ENCODE assay signal across 34 mouse cellular contexts in the genomic region with DNA sequence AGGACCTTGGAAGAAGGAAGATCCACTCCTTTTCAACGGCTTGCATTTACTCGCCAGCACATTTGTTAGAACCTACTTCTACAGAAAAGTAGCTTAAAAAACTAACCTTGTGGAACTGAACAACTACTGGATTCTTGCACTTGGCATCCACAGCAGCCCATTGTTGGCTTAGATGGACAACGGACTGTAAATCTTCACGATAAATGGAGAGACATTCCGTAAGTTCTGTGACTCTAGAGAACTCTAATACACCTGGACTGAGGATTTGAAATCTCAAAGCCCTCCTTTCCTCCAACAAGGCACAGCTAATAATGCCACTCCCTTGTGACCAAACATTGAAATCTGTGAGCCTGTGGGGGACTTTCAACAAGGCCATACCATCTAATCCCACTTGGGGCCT.
"Had no signal": no experiment of that assay in that cellular context is flagged by ENCODE, and none has a peak within 500 bp of the region (broad histone marks: within the 10 kb centered on the region; RNA-seq: fewer than 3 reads in every experiment).

No protein-coding gene starts in this region.

- H3K4me2 ChIP-seq: heart, embryonic 11.5 days; heart, embryonic 13.5 days; heart, embryonic 15.5 days; hindbrain, embryonic 12.5 days; hindbrain, embryonic 13.5 days; hindbrain, embryonic 14.5 days; hindbrain, embryonic 15.5 days; intestine, embryonic 15.5 days; kidney, embryonic 15.5 days had no signal

- H3K4me3 ChIP-seq: heart, embryonic 10.5 days; heart, embryonic 13.5 days; heart, embryonic 15.5 days; hindbrain, embryonic 10.5 days; hindbrain, embryonic 12.5 days; hindbrain, embryonic 13.5 days; hindbrain, embryonic 15.5 days; intestine, embryonic 15.5 days; kidney, embryonic 15.5 days; layer of hippocampus, adult 2 months had no signal

- H3K9ac ChIP-seq: heart, embryonic 13.5 days; heart, embryonic 15.5 days; hindbrain, embryonic 12.5 days; hindbrain, embryonic 13.5 days; hindbrain, embryonic 14.5 days; hindbrain, embryonic 15.5 days; intestine, embryonic 15.5 days; kidney, embryonic 15.5 days had no signal

- H3K27ac ChIP-seq: heart, embryonic 10.5 days; heart, embryonic 13.5 days; heart, embryonic 15.5 days; hindbrain, embryonic 10.5 days; hindbrain, embryonic 12.5 days; hindbrain, embryonic 13.5 days; hindbrain, embryonic 14.5 days; hindbrain, embryonic 15.5 days; hindbrain, postnatal 0 days; intestine, embryonic 15.5 days; kidney, embryonic 15.5 days; kidney, postnatal 0 days; layer of hippocampus, adult 2 months had no signal

- H3K27me3 ChIP-seq: heart, embryonic 13.5 days; heart, embryonic 15.5 days; hindbrain, embryonic 12.5 days; hindbrain, embryonic 13.5 days; hindbrain, embryonic 15.5 days; intestine, embryonic 15.5 days; kidney, embryonic 15.5 days had no signal

- H3K4me1 ChIP-seq: heart, embryonic 10.5 days; hindbrain, embryonic 10.5 days; hindbrain, embryonic 13.5 days; hindbrain, embryonic 15.5 days; intestine, embryonic 15.5 days had no signal

- H3K9me3 ChIP-seq: heart, embryonic 10.5 days; heart, embryonic 13.5 days; heart, embryonic 15.5 days; hindbrain, embryonic 10.5 days; hindbrain, embryonic 12.5 days; hindbrain, embryonic 13.5 days; hindbrain, embryonic 15.5 days; intestine, embryonic 15.5 days; kidney, embryonic 15.5 days had no signal

- DNase-seq: heart, postnatal 10 days; heart, postnatal 14 days; heart, postnatal 36 days; heart, postnatal 4 days; kidney, adult 11 months; kidney, adult 18-20 months; kidney, adult 2 months; kidney, adult 8-10 months; kidney, adult 9 months; kidney, postnatal 10 days; kidney, postnatal 14 days; kidney, postnatal 25 days; kidney, postnatal 36 days; kidney, postnatal 4 days; layer of hippocampus, adult 9-11 months; layer of hippocampus, postnatal 36 days had no signal

- ATAC-seq: hindbrain, embryonic 16.5 days; hindbrain, postnatal 0 days; inflammation-experienced regulatory T-cells, adult 6 months; intestine, embryonic 15.5 days; intestine, embryonic 16.5 days; intestine, postnatal 0 days had no signal
